Mouse (Mus musculus) kidney, adult 9 months (tissue): ENCODE results near the gene Fgfr2.
"Not testable (repeated sequence)": the region's sequence is repeated elsewhere in the genome, so short reads cannot be mapped to it uniquely, and the experiment has no call there.

ENCODE experiments used
- DNase-seq: peaks from one replicate; pipeline ENCODE4 v3.0.0; 2022

The Fgfr2 gene

DNA sequence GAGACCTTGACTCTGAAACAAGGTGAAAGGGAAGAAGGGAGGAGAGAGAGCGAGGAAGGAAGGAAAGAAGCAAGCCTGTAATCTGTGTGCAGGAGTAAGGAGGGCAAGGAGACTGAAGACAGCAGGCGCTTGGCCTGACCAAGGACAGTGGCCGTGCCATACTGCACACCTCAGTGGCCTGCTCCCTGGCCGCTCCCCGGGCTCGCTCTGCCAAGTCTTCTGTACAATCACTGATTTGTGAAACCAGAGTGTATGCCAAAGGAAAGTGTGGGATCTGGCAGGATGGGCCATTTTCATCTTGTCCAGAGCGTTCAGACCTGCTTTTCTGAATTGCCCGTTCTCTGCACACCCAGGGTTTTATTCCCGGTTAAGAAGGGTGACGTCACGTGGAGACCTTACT lies 441.9 kb downstream of the Fgfr2 start:
- no peak for DNase-seq

DNA sequence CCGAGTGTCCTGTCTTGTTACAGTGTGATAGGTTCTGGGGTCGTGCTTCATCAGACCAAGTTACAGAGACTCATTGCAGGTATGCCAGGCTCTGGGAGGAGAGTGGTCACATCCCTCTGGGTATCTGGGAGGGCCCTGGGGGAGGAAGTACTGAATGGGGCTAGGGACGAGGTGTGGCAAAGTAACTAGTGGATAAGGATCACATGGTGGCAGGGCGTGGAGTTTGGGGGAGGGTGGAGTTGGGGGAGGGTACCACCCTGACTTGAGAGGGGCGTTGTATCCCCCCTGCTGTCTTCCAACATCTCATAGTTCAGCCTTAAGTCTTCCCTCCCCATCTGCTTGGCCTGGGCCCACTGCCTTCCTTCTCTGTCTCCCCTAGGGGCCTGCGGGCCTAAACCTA lies 443.6 kb downstream of the Fgfr2 start:
- DNase-seq = no peak

DNA sequence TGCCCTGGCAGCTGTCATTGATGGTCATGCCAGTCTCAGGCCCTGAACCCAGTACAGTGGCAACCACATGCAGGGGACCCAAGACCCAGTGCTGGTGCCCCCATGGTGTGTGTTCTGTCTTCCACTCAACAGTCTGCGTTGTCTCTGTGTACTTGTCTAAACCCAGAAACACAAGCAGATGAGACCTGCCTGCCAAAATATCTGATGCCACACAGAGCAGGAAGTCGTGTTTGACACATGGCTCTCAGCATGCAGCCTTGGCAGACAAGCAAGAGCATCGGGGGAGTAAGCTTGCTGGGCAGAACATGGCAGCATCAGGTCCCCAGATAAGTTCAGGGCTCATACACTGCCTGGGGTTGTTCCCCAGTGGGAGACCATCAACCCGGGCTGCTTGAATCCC lies 444.0 kb downstream of the Fgfr2 start:
- DNase-seq = no peak

DNA sequence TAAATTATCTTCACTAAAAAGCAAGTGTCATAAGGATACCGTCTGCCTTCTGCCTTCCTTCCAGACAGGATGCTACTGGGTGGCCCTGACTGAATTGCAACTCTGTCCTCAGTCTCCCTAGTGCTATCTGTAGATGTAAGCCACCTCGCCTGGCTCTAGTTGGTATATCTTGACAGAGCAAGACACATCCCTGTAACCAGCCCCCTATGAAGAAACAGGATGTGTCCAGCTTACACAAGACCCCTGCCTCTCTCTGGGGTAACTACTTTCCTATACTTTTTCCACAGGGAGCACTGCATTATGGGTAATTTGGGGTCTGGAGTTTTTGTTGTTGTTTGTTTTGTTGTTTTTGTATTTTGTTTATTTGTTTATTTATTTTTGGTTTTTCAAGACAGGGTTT lies 447.2 kb downstream of the Fgfr2 start:
- DNase-seq = no peak

DNA sequence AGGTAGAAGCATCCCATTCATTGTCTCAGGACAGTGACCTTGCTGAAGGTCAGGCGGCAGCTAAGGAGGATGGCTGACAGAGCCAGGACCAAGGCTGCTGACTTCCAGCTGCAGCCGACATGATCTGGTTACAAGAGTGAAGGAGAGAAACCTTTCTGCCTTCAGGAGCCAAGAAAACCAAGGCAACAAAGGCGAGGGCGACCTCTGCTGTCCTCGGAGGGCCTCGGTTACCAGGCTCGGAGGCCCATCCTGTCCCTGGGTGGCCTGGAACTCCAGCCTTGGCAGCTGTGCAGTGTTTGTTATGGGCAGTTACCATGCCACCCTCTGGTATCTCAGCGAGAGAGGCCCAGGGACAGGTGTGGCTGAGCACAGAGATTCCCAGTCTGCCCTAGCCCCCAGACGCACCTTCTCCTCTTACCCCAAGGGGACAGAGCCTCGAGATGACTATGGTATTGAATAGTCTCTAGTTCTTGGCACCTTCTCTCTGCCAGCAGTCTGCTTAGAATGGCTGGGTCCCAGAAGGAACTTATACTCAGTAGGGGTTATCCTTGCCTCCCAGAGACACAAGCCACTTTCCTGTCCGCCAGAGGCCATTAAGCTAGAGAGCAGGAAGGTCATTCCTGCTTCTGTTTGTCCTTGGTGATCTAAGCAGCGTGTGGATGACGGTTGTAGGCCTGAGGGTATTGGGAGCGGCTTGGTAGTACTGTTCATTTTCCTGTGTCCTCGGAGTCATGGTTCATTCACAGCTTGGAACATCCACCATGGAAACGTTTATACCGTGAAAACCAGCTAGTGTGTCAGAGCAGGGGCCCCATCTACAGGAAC lies 449.0 kb downstream of the Fgfr2 start:
- peak; percentile 67 for DNase-seq

DNA sequence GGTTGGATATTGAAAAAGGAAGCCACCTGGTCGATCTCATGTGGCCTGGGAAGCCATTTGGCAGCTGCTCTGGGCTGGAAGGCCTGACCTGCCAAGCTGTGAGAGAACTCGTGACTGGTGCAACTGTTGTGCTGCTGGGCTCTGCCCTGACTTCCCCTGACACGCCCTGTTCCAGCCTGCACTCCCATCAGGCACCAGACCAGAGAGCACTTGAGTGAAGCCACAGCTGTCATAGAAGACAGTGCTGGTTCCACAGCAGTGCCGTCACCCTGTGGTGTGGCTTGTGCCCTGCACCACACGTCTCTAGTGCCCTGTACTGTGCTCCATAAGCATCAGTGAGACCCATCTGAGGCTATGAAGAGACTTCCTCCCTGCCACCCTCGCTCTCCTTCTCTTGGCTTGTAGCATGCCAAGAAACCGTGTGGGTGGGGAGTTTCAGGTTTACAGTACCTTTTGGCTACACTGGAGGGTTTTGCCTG lies 450.6 kb downstream of the Fgfr2 start:
- peak; percentile 65 for DNase-seq

DNA sequence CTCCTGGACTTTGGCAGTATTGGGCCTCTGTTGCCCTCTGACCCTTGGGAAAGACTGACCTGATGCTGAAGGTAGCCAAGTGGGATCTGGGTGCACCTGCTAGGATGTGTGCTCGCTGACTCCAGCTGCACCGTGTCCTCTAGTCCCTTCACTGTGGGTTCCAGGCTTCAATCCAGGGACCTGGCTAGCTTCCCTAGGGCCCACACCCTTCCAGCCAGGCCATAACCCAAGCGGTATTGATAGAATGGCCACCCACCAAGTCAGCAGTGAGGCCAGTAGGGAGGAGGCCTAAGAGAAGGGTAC lies 452.3 kb downstream of the Fgfr2 start:
- peak; percentile 87 for DNase-seq

DNA sequence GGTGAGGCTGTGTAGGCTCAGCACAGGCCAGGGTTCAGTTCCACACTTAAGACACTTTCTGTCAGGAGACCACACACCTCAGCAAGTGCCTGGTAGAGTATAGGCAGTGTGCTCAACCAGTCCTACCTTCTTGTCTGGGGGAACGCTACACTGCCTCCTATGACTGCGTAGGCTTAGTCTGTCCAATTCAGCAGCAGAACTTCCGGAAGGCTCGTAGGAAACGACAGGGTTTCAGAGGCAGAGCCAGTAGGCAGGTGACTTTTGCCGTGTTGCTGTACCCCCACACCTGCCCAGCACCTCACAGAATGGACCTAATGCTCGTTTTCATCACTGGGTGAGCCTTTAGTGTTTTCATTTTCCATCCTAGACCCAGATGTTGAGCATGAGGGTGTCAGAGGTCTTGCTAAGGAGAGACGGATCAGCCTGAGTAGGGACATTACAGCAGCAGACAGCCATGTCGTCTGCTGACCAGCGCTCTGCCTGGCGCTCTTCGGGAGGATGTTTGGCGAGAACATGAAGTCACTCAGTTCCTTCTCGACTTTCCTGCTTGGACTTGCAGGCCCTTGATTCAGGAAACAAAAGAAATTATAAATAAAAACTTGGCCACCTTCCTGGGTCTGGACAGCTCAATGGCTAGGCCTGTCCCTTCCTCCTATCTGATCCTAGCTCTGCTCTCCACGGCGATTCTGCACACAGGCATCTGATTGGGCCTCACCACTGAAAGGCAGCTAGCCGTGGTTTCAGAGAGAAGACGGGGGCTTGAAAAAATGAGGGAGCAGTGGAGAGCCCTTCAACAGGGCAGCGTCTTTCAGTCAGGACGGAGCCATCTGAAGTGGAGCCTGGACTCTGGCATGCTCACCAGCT lies 452.9 kb downstream of the Fgfr2 start:
- peak; percentile 66 for DNase-seq

DNA sequence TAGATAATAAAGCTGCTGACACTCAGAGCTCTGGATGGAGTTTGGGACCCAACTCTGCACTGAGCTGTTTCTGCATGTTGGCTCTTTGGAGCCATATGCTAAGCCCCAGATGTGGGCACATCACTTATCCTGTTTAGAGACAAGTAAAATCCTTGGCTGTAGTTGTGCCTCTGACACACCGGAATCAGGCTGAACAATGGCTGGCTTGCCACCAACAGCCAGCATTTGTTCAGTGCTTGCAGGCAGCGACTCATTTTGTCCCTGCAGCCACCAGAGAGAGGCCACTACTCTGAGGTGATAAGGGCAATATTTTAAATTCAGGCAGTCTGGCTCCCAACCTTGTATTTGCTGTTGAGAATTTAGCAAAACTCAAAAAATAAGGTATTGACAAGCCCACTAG lies 454.5 kb downstream of the Fgfr2 start:
- peak; percentile 66 for DNase-seq

DNA sequence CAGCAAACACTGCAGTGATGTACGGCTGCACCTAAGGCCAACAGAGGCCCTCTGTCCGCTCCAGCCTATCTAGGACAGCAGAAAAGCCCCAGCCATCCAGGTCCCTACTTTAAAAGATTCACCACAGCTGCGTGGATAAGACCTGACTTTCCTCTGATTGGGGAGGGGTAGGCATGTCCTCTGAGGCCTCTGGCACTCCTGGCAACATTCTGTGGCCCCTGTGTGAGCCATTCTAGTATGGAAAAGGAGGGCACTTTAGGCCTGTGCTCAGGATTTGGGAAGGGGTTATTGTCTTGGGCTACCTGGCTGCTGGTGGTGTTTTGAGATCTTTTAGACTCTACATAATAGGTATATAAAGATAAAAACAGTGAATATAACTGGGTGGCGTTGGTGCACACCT lies 456.6 kb downstream of the Fgfr2 start:
- no peak for DNase-seq

DNA sequence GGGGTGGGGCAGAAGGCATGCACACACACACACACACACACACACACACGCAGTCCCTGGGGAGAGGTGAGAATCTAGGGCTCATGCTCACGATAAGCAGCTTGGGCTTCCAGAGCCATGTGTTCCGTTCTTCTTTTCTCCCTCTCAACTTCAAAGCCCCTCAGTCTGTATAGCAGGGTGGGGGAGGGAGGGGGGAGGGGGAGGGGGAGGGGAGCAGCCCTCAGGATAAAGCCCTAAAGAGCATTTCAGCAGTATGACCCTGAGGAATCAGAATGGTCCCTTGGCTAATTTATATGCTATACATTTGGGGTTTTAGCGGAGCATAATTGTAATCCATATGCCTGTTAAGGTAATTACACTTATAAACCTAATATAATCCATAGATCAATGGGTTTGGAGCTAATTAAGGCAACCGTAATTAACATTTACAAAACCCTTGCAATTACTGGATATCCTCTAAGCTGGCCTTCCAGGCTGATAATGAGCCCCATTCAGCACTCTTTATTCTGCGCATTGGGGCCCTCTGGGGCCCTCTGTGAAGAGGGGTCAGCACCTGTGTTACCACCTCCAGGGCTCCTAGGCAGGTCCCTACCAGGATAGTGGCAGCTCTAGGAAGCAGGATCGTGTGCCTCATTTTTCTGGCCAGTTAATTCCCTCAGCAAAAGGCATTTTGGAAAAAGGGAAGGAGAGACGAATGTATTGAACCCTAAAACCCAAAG lies 457.3 kb downstream of the Fgfr2 start:
- DNase-seq = no peak

DNA sequence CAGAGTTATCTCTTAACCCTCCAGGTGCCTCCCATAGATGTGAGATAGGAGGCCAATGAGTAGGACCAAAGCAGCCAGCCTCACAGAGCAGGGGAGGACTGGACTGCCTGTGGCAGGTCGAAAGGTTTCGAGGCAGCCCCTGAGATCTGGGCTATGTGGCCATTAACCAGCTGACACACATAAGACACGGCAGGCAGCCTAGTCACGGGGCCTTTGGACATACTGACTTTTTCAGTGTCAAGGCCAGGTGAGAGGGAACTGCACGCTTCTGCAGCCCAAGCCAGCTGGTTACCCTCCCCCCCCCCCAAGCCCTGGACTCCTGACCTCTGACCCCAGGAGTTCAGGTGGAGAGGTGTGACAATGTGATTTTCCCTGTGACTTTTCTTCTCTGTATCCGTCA lies 458.3 kb downstream of the Fgfr2 start:
- no peak for DNase-seq

DNA sequence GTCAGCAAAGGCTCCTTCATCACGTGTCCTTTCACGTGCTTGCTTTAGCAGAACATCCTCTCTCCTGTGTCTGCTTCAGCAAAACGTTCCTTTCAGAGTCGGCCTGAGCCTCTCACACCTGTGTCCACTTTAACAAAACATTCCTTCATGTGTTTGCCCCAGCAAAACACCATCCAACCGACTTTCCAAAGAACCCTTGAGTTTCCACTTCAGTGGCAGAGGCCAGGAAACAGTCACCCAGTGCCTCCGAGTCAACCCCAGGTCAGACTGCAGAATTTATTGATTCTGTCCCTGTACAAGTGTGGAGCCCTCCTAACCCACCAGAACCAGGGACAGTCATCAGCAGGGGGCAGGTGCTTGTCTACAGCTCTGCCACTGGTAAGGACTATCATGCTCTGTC lies 460.3 kb downstream of the Fgfr2 start:
- DNase-seq = not testable (repeated sequence)

DNA sequence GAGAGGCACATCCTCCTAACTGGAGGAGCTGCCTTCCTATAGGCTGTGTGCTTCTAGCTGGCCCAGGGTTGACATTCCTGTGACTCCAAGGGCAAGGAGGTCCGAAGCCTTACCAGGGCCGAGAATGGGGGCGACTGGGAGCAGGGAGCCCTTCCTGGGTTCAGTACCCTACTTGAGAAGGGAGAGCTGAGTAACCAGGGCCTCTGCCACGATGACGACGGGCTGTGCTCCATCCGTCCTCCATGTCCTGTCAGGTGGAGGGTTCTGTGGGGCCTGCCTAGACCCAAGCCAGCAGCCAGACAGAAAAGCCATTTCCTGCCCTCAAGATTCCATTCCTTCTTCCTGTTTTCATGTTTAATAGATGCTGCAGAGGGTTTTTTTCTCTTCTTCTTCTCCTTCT lies 463.5 kb downstream of the Fgfr2 start:
- DNase-seq = no peak

DNA sequence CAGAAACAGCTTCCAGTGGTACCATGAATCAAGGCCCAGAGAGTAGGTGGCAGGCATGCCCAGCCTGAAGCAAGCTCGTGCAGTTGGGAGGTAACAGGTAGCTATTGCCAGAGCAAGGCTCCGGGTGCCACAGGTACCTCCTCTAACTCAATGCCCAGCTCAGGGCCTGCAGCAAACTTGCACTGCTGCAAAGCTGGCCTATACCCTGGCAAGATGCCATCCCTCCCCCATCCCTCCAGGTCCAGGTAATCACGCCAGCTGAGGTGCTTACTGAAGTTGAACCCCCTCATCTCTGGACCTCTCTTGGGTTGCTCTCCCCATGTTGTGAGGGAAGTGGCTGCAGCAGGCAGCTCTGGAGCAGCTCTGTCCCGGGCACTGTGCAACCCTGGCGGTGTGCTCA lies 464.5 kb downstream of the Fgfr2 start:
- peak; percentile 34 for DNase-seq

DNA sequence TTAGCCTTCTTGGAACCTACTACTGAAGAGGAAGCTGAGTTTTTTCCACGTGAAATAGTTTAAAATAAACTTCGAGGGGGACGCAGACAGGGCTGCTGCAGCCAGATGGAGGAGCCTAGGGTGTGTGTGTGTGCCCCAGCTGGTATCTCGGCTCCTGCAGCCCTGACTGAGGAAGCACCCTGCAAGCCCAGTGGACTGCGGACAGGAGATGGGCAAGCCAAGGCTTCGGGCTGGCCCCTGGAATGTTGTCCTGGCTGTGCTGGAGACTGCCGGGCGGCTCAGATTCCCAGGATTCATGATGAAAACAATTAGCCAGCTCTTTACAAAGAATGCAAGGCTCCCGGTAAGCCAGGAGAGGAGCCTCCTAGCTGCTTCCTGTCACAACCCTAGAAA lies 465.1 kb downstream of the Fgfr2 start:
- peak; percentile 44 for DNase-seq

DNA sequence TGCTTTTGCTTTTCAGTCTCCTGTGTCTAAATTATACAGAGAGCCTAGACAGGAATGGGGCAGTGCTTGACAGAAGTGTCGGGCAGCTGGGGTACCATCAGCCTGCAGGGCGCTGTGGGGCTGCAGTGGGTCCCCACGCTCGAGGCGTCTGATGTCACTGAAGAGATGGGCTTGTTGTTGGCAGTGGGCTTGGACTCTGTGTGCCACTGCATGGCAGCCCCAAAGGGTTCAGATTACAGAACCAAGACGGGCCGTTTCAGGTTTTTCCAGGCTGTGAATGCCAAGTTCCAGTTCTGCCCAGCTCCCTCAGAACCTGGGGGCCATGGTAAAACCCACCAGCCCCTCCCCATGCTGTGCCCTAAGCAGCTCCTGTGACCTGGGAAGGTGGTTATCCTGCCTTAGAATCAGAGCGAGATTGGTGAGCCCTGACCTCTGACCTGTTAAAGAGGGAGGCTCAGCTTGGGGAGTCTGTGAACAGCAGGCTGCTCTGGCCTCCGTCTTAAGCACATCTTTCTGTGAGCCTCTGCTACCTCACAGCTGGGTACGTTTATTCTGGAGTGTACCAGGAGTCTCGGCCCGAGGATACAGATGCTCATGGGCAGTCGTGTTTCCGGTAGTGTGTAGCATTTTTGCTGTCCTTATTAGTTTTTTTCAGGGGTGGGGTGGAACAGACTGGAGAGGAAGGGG lies 465.6 kb downstream of the Fgfr2 start:
- no peak for DNase-seq

DNA sequence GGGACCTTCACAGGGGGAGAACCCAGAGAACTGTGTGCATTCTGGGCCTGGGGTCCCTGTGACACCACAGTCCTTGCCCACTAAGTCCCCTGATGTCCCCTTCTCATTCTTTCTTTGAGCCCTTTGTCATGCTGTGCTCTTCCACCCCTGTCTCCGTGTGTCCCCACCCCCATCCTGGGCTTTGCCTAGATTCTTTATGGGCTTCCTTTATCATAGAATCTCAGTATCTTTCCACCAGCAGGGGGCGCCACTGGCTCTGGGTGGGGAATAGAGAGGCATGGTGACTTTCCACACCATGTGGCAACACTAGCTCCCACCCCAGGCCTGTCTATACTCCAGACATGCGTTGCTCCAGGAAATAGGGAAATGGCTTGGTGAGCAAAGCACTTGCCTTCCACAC lies 466.6 kb downstream of the Fgfr2 start:
- peak; percentile 91 for DNase-seq

DNA sequence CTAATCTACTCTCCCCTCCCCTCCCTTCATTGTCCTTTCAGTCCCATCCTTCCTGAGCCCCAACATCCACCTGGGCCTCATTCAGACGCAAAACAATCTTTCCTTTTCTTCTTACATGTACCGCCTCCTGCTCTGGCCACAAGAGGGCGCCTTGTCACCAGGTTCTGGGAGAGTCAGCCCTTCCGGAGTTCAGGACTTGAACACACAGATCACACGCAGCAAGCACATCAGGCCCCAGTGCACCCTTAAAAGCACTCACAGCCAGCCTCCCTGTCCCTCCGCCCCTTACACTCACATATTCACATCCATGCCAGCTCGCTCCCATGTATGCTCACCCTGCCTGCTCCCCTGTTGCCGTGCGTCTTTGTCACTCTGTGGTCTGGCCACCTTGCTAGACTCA lies 467.1 kb downstream of the Fgfr2 start:
- DNase-seq = peak; percentile 91

DNA sequence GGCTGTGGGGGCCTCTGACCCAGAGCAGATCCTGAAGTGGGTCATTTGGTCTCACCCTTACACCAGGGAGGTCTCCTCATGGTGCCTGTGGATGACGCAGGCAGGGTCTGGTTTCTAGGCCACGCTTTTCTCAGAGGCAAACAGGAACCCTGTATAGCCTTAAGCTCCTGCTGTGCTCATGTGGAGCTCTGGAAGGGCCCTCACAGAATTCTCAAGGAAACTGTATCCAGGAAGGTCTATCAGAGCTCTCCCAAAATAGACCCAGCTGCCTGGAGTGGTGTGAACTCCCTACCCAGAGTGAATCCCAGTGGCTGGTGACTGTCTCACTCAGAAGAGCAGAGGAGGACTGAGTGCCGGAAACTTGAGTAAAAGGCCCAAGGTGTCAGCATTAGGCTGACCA lies 468.7 kb downstream of the Fgfr2 start:
- DNase-seq = no peak

DNA sequence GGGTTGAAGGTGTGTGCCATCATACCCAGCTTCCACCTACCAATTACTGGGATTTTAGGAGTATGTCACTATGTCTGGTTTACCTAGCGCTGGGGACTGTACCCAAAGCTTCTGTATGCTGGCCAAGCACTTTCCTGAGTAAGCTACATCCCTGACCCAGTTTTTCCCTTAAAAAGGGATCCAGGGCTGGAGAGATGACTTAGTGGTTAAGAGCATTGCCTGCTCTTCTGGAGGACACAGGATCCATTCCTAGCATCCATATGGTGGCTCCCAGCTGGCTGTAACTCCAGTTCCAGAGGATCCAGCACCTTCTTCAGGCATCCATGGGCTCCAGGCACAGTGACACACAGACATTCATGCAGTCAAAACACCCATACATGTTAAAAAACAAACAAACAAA lies 476.6 kb downstream of the Fgfr2 start:
- DNase-seq = no peak

DNA sequence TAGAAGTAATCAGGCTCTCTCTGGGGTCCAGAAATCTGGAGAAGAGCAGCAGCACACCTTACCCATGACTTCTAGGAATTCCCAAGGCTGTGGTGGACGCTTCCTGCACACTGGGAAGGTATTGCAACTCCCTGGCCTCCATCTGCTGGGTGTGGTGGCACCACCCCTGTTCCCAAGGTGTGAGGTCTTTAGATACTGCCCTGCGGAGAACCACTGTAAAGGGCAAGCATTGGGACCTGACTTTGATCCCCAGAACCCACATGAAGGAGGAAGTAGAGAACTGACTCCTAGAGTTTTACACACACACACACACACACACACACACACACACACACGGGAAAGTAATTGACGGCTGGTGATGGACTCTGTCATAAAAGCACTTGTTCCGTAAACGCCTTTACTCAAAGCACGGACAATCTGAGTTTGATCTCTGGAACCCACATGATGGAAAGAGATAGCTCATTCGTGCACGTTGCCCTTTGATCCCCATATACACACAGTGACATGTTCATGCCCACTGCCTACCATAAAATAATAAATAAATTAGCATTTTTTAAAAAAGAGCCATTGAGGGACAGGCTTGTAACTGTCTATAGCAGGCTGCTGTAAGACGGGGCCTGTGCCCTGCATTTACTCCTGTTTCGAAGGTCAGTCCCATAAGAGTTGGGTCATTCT lies 478.4 kb downstream of the Fgfr2 start:
- DNase-seq = no peak
